Mouse (Mus musculus) lung, postnatal 0 days (tissue): ENCODE results near the gene Gm28044.

Experiments used
- CTCF ChIP-seq: IDR thresholded peaks from 2 replicates; pipeline ENCODE4 v1.5.1; 2016; ENCODE audit warnings: antibody characterized with exemption, mild to moderate bottlenecking
- EP300 ChIP-seq: IDR thresholded peaks from 2 replicates; pipeline ENCODE4 v1.6.1; 2016; ENCODE audit warnings: antibody characterized with exemption, mild to moderate bottlenecking, control low read depth

DNA sequence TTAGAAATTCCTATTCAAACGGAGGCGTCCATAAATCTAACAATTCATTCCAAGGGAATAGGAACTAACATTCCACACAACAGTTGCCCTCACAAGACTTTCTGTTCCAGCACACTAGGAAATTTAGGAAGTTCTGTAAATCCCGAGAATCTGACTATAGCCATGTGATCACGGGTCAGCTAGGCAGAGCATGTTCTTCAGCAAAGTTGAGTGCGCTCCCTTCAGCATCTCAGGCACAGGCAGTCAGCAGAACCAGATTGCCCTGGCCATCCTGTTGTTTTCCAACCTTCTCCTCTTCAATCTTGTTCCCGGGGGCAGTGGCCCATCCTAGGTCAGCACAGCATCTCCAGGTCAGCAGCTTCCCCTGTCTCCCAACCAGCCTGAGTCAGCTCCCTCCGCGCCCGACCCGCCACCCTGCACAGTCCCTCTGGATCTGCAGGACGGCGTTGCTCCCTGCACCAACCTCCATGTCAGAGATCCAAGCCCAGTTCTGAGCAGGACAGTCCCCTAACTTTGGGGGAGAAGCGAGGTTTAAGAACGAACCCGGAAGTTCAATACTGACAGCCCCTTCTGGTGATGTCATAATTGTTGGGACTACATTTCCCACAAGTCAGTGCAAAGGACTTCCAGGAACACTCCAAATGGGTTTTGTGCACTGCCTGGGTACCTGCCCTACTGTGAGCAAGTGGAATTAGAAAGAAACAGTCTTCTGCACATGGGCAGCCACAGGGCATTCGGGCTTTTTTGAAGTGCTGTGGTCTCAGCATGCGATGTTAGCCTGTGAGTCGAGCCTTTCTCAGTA, 91.6 kb downstream of the Gm28044 start:
- TF ChIP-seq CTCF = no peak
- TF ChIP-seq EP300 = no peak
